Mouse (Mus musculus) neural tube, embryonic 15.5 days (tissue): ENCODE data around the gene Slc26a6. TPM values are rescaled to one million over a fixed set of nuclear protein-coding genes. Genes with fewer than 3 reads are reported as not detected.
A peak's percentile ranks its signal among the peaks of the same experiment; 100 is the strongest.

Source experiments
- ATAC-seq: fragments of 200-750 bp; cut with Nextera tagmentation; 2 replicates; pipeline ENCODE4 v1.8.0; 2017; ENCODE audit warnings: mild to moderate bottlenecking, moderate TSS enrichment, moderate library complexity; ENCODE audit not compliant: low FRiP score
- H3K27ac ChIP-seq: fragments of 300-500 bp; sonication (generic); replicated peaks from 2 replicates; pipeline ENCODE4 v1.5.1; 2015; ENCODE audit warnings: mild to moderate bottlenecking, inconsistent platforms
- H3K27me3 ChIP-seq: fragments of 300-500 bp; sonication (generic); replicated peaks from 2 replicates; pipeline ENCODE4 v1.6.1; 2015; ENCODE audit warnings: inconsistent platforms
- H3K36me3 ChIP-seq: fragments of 300-500 bp; sonication (generic); 2 replicates; pipeline ENCODE4 v1.6.1; 2015; ENCODE audit warnings: inconsistent platforms
- H3K4me1 ChIP-seq: fragments of 300-500 bp; sonication (generic); 2 replicates; pipeline ENCODE4 v1.6.1; 2015; ENCODE audit warnings: inconsistent platforms
- H3K4me2 ChIP-seq: fragments of 300-500 bp; sonication (generic); 2 replicates; pipeline ENCODE4 v1.6.1; 2015; ENCODE audit warnings: inconsistent platforms, mild to moderate bottlenecking, moderate library complexity
- H3K4me3 ChIP-seq: fragments of 300-500 bp; sonication (generic); replicated peaks from 2 replicates; pipeline ENCODE4 v1.5.1; 2015; ENCODE audit warnings: mild to moderate bottlenecking, inconsistent platforms
- H3K9ac ChIP-seq: fragments of 300-500 bp; sonication (generic); replicated peaks from 2 replicates; pipeline ENCODE4 v1.6.1; 2015; ENCODE audit warnings: mild to moderate bottlenecking, inconsistent platforms
- H3K9me3 ChIP-seq: fragments of 300-500 bp; sonication (generic); replicated peaks from 2 replicates; pipeline ENCODE4 v1.6.1; 2016; ENCODE audit warnings: inconsistent platforms
- WGBS: fragments of 180-500 bp; shearing (Covaris S2); methylation state at CpG from one replicate; pipeline ENCODE4 v1.1.7; 2015; ENCODE audit warnings: mixed read lengths; 5-methylcytosine and 5-hydroxymethylcytosine counted together
- polyA plus RNA-seq: library from polyadenylated mRNA; unstranded; fragments of >200 nt; fragmentation: Nextera tagmentation; extraction: Ambion mirVana; gene quantifications from 2 replicates; pipeline ENCODE4 v1.2.1, GENCODE M21; 2015

Gene Slc26a6
- polyA plus RNA-seq, 1 experiment from 2014 or later: 18.6 TPM

GRCm38 (mm10) chr9:108847374-108847773, 5.7 kb upstream of the Slc26a6 start:
- Histone ChIP-seq H3K4me1 (0 out of 2 replicates have a peak, but pooled peaks cover 2% of the 10 kb centered on the region), H3K4me2 (no peak overlapping the region), H3K9ac (no peak overlapping the region), H3K27me3 (no peaks in the 10 kb centered on the region), H3K4me3 (no peak overlapping the region), H3K36me3 (peaks cover 86% of the 10 kb centered on the region), H3K27ac (no peak overlapping the region), H3K9me3 (no peaks in the 10 kb centered on the region)
- 91% methylated on average over 4 of the region's 4 CpGs for WGBS
- no peak for ATAC-seq

- no peak for ATAC-seq
- Histone ChIP-seq H3K4me3 (no peak overlapping the region), H3K36me3 (peaks cover 75% of the 10 kb centered on the region), H3K9me3 (no peaks in the 10 kb centered on the region), H3K4me1 (peaks cover 7% of the 10 kb centered on the region), H3K27ac (no peak overlapping the region), H3K9ac (no peak overlapping the region), H3K27me3 (no peaks in the 10 kb centered on the region), H3K4me2 (no peak overlapping the region)
- 85% methylated on average over 17 of the region's 17 CpGs for WGBS
These were observed 4.7 kb upstream of the Slc26a6 start for GRCm38 (mm10) chr9:108848419-108848818.

GRCm38 (mm10) chr9:108853635-108854240, 655 bp downstream of the Slc26a6 start:
- peak overlapping the region; percentile 78 for H3K4me2 ChIP-seq
- peaks cover 21% of the 10 kb centered on the region for H3K4me1 ChIP-seq
- H3K4me3 ChIP-seq: peak overlapping the region; percentile 83
- H3K9ac ChIP-seq: peak overlapping the region; percentile 68
- 2% methylated on average over 25 of the region's 25 CpGs for WGBS
- H3K27ac ChIP-seq: peak overlapping the region; percentile 86
- peak; percentile 93 for ATAC-seq
- 0 out of 2 replicates have a peak, but pooled peaks cover 4% of the 10 kb centered on the region for H3K27me3 ChIP-seq
- peaks cover 40% of the 10 kb centered on the region for H3K36me3 ChIP-seq
- no peaks in the 10 kb centered on the region for H3K9me3 ChIP-seq

- H3K9ac ChIP-seq: peak overlapping the region; percentile 68
- peak overlapping the region; percentile 83 for H3K4me3 ChIP-seq
- H3K27me3 ChIP-seq: 0 out of 2 replicates have a peak, but pooled peaks cover 4% of the 10 kb centered on the region
- peak overlapping the region; percentile 86 for H3K27ac ChIP-seq
- no peaks in the 10 kb centered on the region for H3K9me3 ChIP-seq
- peak overlapping the region; percentile 78 for H3K4me2 ChIP-seq
- H3K4me1 ChIP-seq: peaks cover 21% of the 10 kb centered on the region
- peaks cover 40% of the 10 kb centered on the region for H3K36me3 ChIP-seq
- peak; percentile 87 for ATAC-seq
- 0% methylated on average over 28 of the region's 28 CpGs for WGBS
These were observed 1.2 kb downstream of the Slc26a6 start for GRCm38 (mm10) chr9:108854241-108854696.

GRCm38 (mm10) chr9:108855335-108855734, 2.3 kb downstream of the Slc26a6 start:
- H3K27ac ChIP-seq: no peak overlapping the region
- H3K9ac ChIP-seq: 0 out of 2 replicates have a peak overlapping the region, but pooled peaks have one; percentile 14
- H3K4me1 ChIP-seq: peaks cover 18% of the 10 kb centered on the region
- H3K36me3 ChIP-seq: peaks cover 41% of the 10 kb centered on the region
- no peak for ATAC-seq
- 64% methylated on average over 5 of the region's 5 CpGs for WGBS
- no peaks in the 10 kb centered on the region for H3K9me3 ChIP-seq
- H3K4me3 ChIP-seq: 0 out of 2 replicates have a peak overlapping the region, but pooled peaks have one; percentile 83
- H3K4me2 ChIP-seq: no peak overlapping the region; the same call in 1 of the 2 replicates
- 0 out of 2 replicates have a peak, but pooled peaks cover 4% of the 10 kb centered on the region for H3K27me3 ChIP-seq

GRCm38 (mm10) chr9:108858792-108859527, 5.9 kb downstream of the Slc26a6 start:
- H3K27me3 ChIP-seq: 0 out of 2 replicates have a peak, but pooled peaks cover 4% of the 10 kb centered on the region
- no peak overlapping the region for H3K4me2 ChIP-seq
- H3K9ac ChIP-seq: no peak overlapping the region
- H3K27ac ChIP-seq: no peak overlapping the region
- no peaks in the 10 kb centered on the region for H3K9me3 ChIP-seq
- no peak for ATAC-seq
- peaks cover 46% of the 10 kb centered on the region for H3K36me3 ChIP-seq
- no peak overlapping the region for H3K4me3 ChIP-seq
- 76% methylated on average over 8 of the region's 8 CpGs for WGBS
- peaks cover 11% of the 10 kb centered on the region for H3K4me1 ChIP-seq

- Histone ChIP-seq H3K4me3 (no peak overlapping the region), H3K27me3 (no peaks in the 10 kb centered on the region), H3K4me1 (peaks cover 5% of the 10 kb centered on the region; the same call in 1 of the 2 replicates), H3K9ac (no peak overlapping the region), H3K27ac (no peak overlapping the region), H3K36me3 (no peaks in the 10 kb centered on the region), H3K4me2 (no peak overlapping the region), H3K9me3 (no peaks in the 10 kb centered on the region)
- ATAC-seq: no peak
- 77% methylated on average over 6 of the region's 6 CpGs for WGBS
These were observed 59.2 kb downstream of the Slc26a6 start for GRCm38 (mm10) chr9:108912308-108912707.

- Histone ChIP-seq H3K9ac (no peak overlapping the region), H3K27ac (no peak overlapping the region), H3K4me2 (no peak overlapping the region), H3K4me1 (peaks cover 5% of the 10 kb centered on the region; the same call in 1 of the 2 replicates), H3K4me3 (no peak overlapping the region), H3K27me3 (no peaks in the 10 kb centered on the region), H3K36me3 (no peaks in the 10 kb centered on the region), H3K9me3 (no peaks in the 10 kb centered on the region)
- WGBS: 90% methylated on average over 7 of the region's 7 CpGs
- ATAC-seq: no peak
These were observed 60.1 kb downstream of the Slc26a6 start for GRCm38 (mm10) chr9:108913161-108913560.

- no peak overlapping the region for H3K4me2 ChIP-seq
- 69% methylated on average over 10 of the region's 10 CpGs for WGBS
- H3K9me3 ChIP-seq: no peaks in the 10 kb centered on the region
- no peaks in the 10 kb centered on the region for H3K36me3 ChIP-seq
- peaks cover 5% of the 10 kb centered on the region; the same call in 1 of the 2 replicates for H3K4me1 ChIP-seq
- no peak for ATAC-seq
- H3K27ac ChIP-seq: no peak overlapping the region
- no peaks in the 10 kb centered on the region for H3K27me3 ChIP-seq
- no peak overlapping the region for H3K9ac ChIP-seq
- no peak overlapping the region for H3K4me3 ChIP-seq
These were observed 60.5 kb downstream of the Slc26a6 start for GRCm38 (mm10) chr9:108913621-108914020.

GRCm38 (mm10) chr9:108914491-108914890, 61.4 kb downstream of the Slc26a6 start, which contains the start of gene Tmem89:
Gene Tmem89, plus strand, starts transcription at chr9:108914619.
- WGBS: 57% methylated on average over 6 of the region's 6 CpGs
- H3K9ac ChIP-seq: no peak within 1 kb of the TSS
- H3K9me3 ChIP-seq: no peaks in the 10 kb centered on the region
- H3K4me3 ChIP-seq: no peak within 1 kb of the TSS
- H3K4me2 ChIP-seq: no peak within 1 kb of the TSS
- ATAC-seq: peak; percentile 75
- H3K36me3 ChIP-seq: no peaks in the 10 kb centered on the region
- H3K27ac ChIP-seq: peak within 1 kb of the TSS; percentile 9; the same call in 1 of the 2 replicates
- H3K4me1 ChIP-seq: peaks cover 5% of the 10 kb centered on the region; the same call in 1 of the 2 replicates
- no peaks in the 10 kb centered on the region for H3K27me3 ChIP-seq

GRCm38 (mm10) chr9:108925897-108926296, 72.8 kb downstream of the Slc26a6 start:
- H3K4me2 ChIP-seq: no peak overlapping the region
- H3K36me3 ChIP-seq: no peaks in the 10 kb centered on the region
- ATAC-seq: no peak
- H3K27ac ChIP-seq: no peak overlapping the region
- no peaks in the 10 kb centered on the region for H3K27me3 ChIP-seq
- WGBS: 57% methylated on average over 8 of the region's 8 CpGs
- no peaks in the 10 kb centered on the region for H3K9me3 ChIP-seq
- no peak overlapping the region for H3K9ac ChIP-seq
- H3K4me3 ChIP-seq: no peak overlapping the region
- no peaks in the 10 kb centered on the region for H3K4me1 ChIP-seq
